Mouse (Mus musculus): ENCODE results near the gene Tagap. TPM values are rescaled to one million over a fixed set of nuclear protein-coding genes. Genes with fewer than 3 reads are reported as not detected.
"Not testable (repeated sequence)": the region's sequence is repeated elsewhere in the genome, so short reads cannot be mapped to it uniquely, and the experiment has no call there.

Gene Tagap
- polyA plus RNA-seq, 1 experiment from 2014 or later: 0.92 TPM

DNA sequence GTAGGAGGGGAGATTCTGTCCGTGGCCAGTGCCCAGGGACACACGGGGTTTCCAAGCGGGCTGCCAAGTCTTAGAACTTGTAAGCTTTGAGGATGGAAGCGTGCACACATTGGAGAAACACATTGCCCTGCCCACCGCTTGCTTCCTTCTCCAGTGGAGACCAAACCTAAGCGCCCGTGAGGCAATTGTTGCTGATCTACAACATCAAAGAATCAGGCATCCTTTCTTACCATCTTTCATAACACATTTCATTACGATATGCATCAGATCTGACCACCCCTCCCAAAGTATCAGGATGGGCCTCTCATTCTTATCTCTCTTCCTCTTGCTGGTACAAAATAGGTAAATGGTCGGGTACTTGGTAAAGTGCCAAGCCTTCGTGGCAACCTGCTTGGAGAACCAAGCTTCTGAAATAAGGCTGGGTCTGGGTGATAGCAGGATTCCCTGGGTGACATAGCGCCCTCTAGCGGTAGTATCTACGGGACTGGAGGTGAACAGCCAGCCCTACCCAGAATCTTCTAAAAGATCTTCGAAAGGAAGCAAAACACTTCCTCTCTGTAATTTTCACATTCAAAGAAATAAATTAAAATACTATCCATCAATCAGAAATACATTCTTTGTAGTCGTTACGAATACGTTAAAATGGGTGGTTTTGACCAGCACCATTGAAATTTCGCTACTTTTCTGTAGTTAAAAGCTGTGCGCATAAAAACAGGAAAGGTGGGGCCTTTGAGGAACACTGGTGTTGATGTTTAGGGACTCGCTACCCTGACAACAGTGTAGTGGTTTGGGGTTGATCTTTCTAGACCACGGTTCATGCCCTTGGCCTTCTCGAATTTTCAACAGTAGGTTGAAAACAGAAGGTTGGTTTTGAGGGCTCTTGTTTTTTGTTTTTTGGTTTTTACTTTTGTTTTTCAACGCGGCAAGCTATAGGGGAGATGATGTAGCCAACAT lies 2.1 kb downstream of the Tagap start:
- 71% methylated on average over 24 of the region's 24 CpGs for WGBS

DNA sequence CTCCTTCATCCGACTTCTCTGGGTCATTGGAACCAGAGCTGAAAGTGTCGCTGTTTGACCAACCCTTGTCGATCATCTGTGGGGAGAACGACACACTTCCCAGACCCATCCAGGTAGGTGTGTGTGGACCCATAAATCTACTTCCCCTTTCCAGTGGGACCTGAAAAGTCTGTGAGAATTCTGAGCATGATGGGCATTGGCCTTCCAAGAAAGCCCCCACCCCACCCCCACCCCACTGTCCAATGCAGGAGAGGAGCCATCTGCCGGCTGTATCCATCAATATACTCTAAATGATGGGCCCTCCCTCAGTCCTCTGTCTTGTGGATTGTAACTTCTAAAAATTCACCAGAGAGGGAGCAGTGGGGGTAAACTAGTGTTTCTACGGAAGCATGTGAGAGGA lies 2.9 kb downstream of the Tagap start:
- WGBS: 80% methylated on average over 6 of the region's 6 CpGs

More for the DNA sequence above, 2.1 kb downstream of the Tagap start:
- Histone ChIP-seq H3K36me3 (replicated peaks; ENCODE audit: control insufficient read depth, insufficient read depth) (no peaks in the 10 kb centered on the region), H3K4me2 (replicated peaks) (no peak overlapping the region), H3K9ac (no peak overlapping the region), H3K9me3 (ENCODE audit: control insufficient read depth, low read length) (no peaks in the 10 kb centered on the region), H3K4me1 (replicated peaks; ENCODE audit: control insufficient read depth, insufficient read depth, low read length) (peaks cover 7% of the 10 kb centered on the region), H3K27me3 (ENCODE audit: control insufficient read depth, insufficient read depth, low read length) (no peaks in the 10 kb centered on the region), H3K27ac (no peak overlapping the region), H3K4me3 (replicated peaks; ENCODE audit: low read length) (no peak overlapping the region)
- ATAC-seq (ENCODE audit: low FRiP score): no peak
- peak; percentile 43 for DNase-seq (ENCODE audit: low spot score)

DNA sequence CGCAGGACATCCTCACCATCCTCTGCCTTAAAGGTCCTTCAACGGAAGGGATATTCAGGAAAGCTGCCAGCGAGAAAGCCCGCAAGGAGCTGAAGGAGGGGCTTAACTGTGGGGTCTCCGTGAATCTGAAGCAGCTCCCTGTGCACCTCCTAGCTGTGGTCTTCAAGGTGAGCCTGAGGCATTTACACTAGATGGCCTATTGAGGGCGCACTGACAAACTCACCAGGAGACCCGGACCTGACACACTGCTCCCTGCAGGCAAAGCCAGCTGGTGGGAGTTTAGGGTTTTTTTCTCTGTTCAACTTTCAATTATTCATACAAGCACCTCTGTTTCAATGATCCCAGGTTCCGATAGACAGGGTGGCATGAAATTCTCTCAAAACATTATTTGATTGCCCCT lies 3.5 kb downstream of the Tagap start:
- Histone ChIP-seq H3K36me3 (replicated peaks; ENCODE audit: control insufficient read depth, insufficient read depth) (no peaks in the 10 kb centered on the region), H3K27me3 (ENCODE audit: control insufficient read depth, insufficient read depth, low read length) (no peaks in the 10 kb centered on the region), H3K4me2 (replicated peaks) (no peak overlapping the region), H3K4me1 (replicated peaks; ENCODE audit: control insufficient read depth, insufficient read depth, low read length) (peaks cover 7% of the 10 kb centered on the region), H3K9me3 (ENCODE audit: control insufficient read depth, low read length) (no peaks in the 10 kb centered on the region), H3K27ac (no peak overlapping the region), H3K4me3 (replicated peaks; ENCODE audit: low read length) (no peak overlapping the region), H3K9ac (no peak overlapping the region)
- whole genome bisulfite sequencing: 33% methylated on average over 8 of the region's 8 CpGs
- DNase-seq (ENCODE audit: low spot score) (no peak), ATAC-seq (ENCODE audit: low FRiP score) (no peak)

More for the DNA sequence above, 2.9 kb downstream of the Tagap start:
- Histone ChIP-seq H3K4me2 (replicated peaks) (no peak overlapping the region), H3K27ac (no peak overlapping the region), H3K36me3 (replicated peaks; ENCODE audit: control insufficient read depth, insufficient read depth) (no peaks in the 10 kb centered on the region), H3K4me1 (replicated peaks; ENCODE audit: control insufficient read depth, insufficient read depth, low read length) (peaks cover 7% of the 10 kb centered on the region), H3K9ac (no peak overlapping the region), H3K9me3 (ENCODE audit: control insufficient read depth, low read length) (no peaks in the 10 kb centered on the region), H3K27me3 (ENCODE audit: control insufficient read depth, insufficient read depth, low read length) (no peaks in the 10 kb centered on the region), H3K4me3 (replicated peaks; ENCODE audit: low read length) (no peak overlapping the region)
- ATAC-seq (ENCODE audit: low FRiP score) (no peak), DNase-seq (ENCODE audit: low spot score) (no peak)

DNA sequence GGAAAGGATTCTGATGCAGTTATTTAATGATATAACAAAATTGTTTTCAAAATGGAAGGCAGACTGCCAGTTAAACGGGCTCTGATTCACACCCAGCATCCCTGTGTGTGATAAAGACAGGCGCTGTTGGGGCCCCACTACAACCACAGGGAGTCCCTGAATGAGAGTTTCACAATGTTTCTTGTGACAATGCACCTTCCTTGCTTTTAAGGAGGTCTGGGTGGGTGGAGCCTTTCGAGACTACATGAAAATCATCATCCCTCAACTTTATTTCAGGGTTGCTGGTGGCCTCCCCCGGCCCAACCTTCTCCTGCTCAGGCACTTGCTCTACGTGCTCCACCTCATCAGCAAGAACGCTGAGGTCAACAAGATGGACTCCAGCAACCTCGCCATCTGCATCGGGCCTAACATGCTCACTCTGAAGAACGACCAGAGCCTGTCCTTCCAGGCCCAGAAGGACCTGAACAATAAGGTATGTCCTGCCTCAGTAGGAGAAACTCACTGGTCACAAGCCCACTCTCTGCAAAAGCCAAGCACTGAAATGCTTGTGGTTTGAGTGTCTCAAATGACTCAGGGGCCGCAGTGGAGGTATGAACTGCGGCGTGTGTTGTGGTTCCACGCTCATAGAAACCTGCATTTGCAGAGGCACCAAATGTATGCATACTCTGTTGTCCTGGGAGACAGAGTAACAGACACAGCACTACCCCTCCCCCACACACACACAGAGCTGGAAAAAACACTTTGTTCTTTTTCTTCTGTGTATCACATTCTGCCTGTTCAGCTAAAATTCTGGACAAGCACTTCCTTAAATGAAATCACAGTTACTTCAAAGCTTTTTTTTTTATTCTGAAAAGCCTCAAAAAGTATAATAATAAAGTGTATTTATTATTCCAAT lies 5.5 kb downstream of the Tagap start:
- Histone ChIP-seq H3K27ac (peak overlapping the region; percentile 44; the same call in 1 of the 2 replicates), H3K4me2 (replicated peaks) (no peak overlapping the region), H3K9ac (no peak overlapping the region), H3K4me3 (replicated peaks; ENCODE audit: low read length) (no peak overlapping the region), H3K27me3 (ENCODE audit: control insufficient read depth, insufficient read depth, low read length) (no peaks in the 10 kb centered on the region), H3K4me1 (replicated peaks; ENCODE audit: control insufficient read depth, insufficient read depth, low read length) (peaks cover 7% of the 10 kb centered on the region), H3K36me3 (replicated peaks; ENCODE audit: control insufficient read depth, insufficient read depth) (no peaks in the 10 kb centered on the region), H3K9me3 (ENCODE audit: control insufficient read depth, low read length) (no peaks in the 10 kb centered on the region)
- ATAC-seq (ENCODE audit: low FRiP score) (no peak), DNase-seq (ENCODE audit: low spot score) (no peak)
- 68% methylated on average over 13 of the region's 13 CpGs for WGBS

DNA sequence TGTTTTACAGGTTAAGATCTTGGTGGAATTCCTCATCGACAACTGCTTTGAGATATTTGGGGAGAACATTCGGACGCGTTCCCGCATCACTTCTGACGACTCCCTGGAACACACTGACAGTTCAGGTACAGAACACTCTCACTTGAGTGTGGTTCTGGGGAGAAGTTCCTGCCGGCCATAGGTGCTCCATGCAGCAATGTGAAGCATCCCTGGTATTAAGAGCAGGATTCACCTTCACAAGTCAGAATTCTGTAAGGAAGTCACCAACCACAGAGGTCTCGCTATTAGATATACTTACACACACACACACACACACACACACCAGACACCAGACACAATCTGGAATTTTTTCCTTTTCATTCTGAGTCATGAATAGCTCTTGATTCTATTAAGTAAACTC lies 6.3 kb downstream of the Tagap start:
- not testable (repeated sequence) for H3K9me3 ChIP-seq (ENCODE audit: control insufficient read depth, low read length); H3K9ac ChIP-seq; H3K27ac ChIP-seq; H3K36me3 ChIP-seq (replicated peaks; ENCODE audit: control insufficient read depth, insufficient read depth); H3K27me3 ChIP-seq (ENCODE audit: control insufficient read depth, insufficient read depth, low read length); H3K4me3 ChIP-seq (replicated peaks; ENCODE audit: low read length); ATAC-seq (ENCODE audit: low FRiP score); H3K4me1 ChIP-seq (replicated peaks; ENCODE audit: control insufficient read depth, insufficient read depth, low read length); H3K4me2 ChIP-seq (replicated peaks); DNase-seq (ENCODE audit: low spot score)
- WGBS: 88% methylated on average over 5 of the region's 8 CpGs

DNA sequence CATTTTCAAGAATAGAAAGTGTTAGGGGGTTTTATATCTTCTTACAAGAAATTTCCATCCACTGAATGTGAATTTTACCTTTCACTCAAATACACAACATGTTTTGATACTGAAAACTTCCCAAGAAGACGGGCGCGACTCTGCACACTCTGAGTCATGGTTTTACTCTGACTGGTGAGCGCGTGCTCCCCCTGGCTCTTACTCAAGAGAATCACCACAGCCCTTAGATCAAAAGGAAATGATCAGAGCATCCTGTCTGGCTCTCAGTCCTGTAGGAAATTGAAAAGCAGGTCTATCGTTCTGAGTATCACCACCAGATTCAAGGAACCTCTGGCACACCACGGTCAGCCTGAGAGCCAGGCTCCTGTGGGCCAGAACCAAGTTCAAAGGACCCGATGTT lies 13.8 kb downstream of the Tagap start:
- Histone ChIP-seq H3K9ac (no peak overlapping the region), H3K4me3 (replicated peaks; ENCODE audit: low read length) (no peak overlapping the region), H3K27ac (no peak overlapping the region), H3K27me3 (ENCODE audit: control insufficient read depth, insufficient read depth, low read length) (no peaks in the 10 kb centered on the region), H3K36me3 (replicated peaks; ENCODE audit: control insufficient read depth, insufficient read depth) (no peaks in the 10 kb centered on the region), H3K4me2 (replicated peaks) (no peak overlapping the region), H3K4me1 (replicated peaks; ENCODE audit: control insufficient read depth, insufficient read depth, low read length) (peaks cover 1% of the 10 kb centered on the region; the same call in 1 of the 2 replicates), H3K9me3 (ENCODE audit: control insufficient read depth, low read length) (no peaks in the 10 kb centered on the region)
- DNase-seq (ENCODE audit: low spot score) (peak; percentile 30), ATAC-seq (ENCODE audit: low FRiP score) (no peak)
- 71% methylated on average over 8 of the region's 8 CpGs for WGBS

DNA sequence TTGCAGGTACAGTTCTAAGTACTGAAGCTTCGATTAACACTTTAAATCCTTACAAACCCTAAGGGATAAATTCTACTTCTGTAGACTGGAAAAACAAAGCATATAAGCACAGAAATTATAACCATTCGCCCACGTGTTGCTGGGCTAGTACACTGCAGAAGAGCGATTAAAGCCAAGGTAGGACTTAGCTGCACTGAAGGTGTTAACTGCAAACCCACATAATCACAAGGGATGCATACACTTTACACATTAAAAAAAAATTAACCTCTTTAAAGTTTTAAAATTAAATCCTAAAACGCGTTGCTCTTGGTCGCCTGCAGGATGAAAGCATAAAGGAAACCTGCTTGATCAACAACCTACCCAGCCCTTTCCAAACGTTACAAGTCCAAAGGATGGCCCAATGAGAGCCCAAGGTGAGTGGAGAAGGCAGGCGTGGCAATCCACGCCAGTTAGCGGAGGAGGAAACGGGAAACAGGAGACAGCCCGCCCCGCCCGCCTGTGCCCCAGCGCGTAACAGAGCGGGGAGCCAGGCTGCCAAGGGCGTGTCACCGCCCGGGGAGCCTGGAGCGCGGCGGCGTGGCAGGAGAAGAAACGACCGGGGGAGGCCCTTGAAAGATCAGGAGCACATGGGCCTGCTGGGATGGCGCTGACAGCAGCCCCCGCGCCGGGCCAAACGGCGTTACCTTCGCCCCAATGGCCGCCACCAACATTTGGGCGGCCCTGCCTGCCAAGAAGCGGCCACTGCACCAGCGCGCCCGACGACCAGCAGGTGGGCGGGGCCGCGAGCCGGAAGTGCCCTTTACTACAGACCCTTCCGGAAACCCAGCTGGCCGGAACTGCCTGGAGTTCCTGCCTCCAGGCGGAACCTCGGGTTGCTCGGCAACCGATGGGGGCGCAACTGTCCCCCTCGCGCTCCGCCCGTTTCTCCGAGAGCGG lies 19.6 kb downstream of the Tagap start, which contains the start of gene Rsph3a:
Gene Rsph3a (plus strand): TSS at position 498 of the 936 bp plus-strand sequence.
- 4% methylated on average over 56 of the region's 58 CpGs for WGBS
- peak within 1 kb of the TSS; percentile 92 for H3K27ac ChIP-seq
- ATAC-seq (ENCODE audit: low FRiP score): peak; percentile 98

DNA sequence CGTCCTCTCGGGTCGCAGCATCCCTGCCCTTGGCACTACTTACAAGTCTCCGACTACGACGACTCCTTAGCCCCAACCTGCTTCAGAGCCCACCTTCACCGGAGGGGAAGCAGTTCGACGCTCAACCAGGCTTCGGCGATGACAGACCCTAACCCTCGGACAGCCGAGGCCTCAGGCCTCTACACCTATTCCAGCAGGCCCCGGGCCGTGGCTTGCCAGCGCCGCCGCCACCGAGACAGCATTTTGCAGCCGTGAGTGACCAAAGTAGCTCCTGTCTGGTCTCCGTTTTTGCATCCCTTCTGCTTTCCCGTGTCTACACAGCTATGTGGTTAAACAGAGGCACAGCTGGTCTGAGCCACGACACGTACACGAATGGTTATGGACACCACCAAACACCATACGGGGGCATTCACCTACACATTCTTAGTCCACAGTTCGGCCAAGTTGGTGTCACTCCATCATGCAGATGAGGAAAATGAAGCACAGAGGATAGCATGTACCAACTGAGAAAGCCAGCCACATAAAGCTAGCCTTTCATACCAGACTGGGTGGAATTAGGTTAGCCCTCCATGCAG lies 20.3 kb downstream of the Tagap start:
- H3K4me2 ChIP-seq (replicated peaks): peak overlapping the region; percentile 65
- not testable (repeated sequence) for H3K27me3 ChIP-seq (ENCODE audit: control insufficient read depth, insufficient read depth, low read length); H3K36me3 ChIP-seq (replicated peaks; ENCODE audit: control insufficient read depth, insufficient read depth); H3K4me1 ChIP-seq (replicated peaks; ENCODE audit: control insufficient read depth, insufficient read depth, low read length); DNase-seq (ENCODE audit: low spot score); H3K9me3 ChIP-seq (ENCODE audit: control insufficient read depth, low read length)
- H3K9ac ChIP-seq: peak overlapping the region; percentile 74
- peak overlapping the region; percentile 55 for H3K4me3 ChIP-seq (replicated peaks; ENCODE audit: low read length)
- ATAC-seq (ENCODE audit: low FRiP score): peak; percentile 77
- peak overlapping the region; percentile 92 for H3K27ac ChIP-seq
- WGBS: 1% methylated on average over 18 of the region's 27 CpGs

More for the DNA sequence above, 19.6 kb downstream of the Tagap start, which contains the start of gene Rsph3a:
- not testable (repeated sequence) for H3K4me1 ChIP-seq (replicated peaks; ENCODE audit: control insufficient read depth, insufficient read depth, low read length); H3K9me3 ChIP-seq (ENCODE audit: control insufficient read depth, low read length); H3K36me3 ChIP-seq (replicated peaks; ENCODE audit: control insufficient read depth, insufficient read depth); H3K27me3 ChIP-seq (ENCODE audit: control insufficient read depth, insufficient read depth, low read length)
- H3K4me2 ChIP-seq (replicated peaks): peak within 1 kb of the TSS; percentile 65
- H3K9ac ChIP-seq: peak within 1 kb of the TSS; percentile 74
- peak; percentile 80 for DNase-seq (ENCODE audit: low spot score)
- peak within 1 kb of the TSS; percentile 55 for H3K4me3 ChIP-seq (replicated peaks; ENCODE audit: low read length)
